Mouse (Mus musculus): ENCODE data around the gene Cfap77. TPM values are rescaled to one million over a fixed set of nuclear protein-coding genes. Genes with fewer than 3 reads are reported as not detected.
A peak's percentile ranks its signal among the peaks of the same experiment; 100 is the strongest.

The Cfap77 gene
- total and polyA plus RNA-seq, 2 experiments from 2014 or later, result 1.3 to 3.3 TPM

DNA sequence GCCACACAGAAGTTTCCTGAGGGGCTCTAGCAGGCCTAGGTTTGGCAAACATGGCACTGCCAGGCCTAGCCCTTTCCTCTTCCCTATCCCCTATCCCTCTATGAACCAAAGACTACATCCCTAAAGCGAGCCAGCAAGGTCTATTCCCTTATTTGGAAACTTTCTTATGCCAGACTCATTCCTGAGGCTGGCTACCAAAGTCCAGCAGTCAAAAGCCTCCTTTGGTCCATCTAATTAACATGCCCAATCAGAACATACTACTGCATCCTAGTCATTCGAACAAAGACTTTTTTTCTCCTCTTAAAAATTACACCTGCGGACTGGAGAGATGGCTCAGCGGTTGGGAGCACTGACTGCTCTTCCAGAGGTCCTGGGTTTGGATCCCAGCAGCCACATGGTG is 22.9 kb downstream of the Cfap77 start:
- H3K9ac ChIP-seq (replicated peaks; ENCODE audit: low read length, poor library complexity, severe bottlenecking), result no peak overlapping the region
- H3K27me3 ChIP-seq (ENCODE audit: insufficient read depth, low read length), result no peaks in the 10 kb centered on the region
- H3K36me3 ChIP-seq (ENCODE audit: insufficient read depth, low read length), result no peaks in the 10 kb centered on the region
- no peak overlapping the region for H3K4me3 ChIP-seq (ENCODE audit: low read depth, low read length)
- DNase-seq (ENCODE audit: low spot score), result no peak
- TF ChIP-seq CTCF (IDR thresholded peaks at IDR 0.05), result no peak
- no peak for ATAC-seq (ENCODE audit: low FRiP score)
- no peaks in the 10 kb centered on the region for H3K4me1 ChIP-seq (ENCODE audit: insufficient read depth, low read length)
- no peak overlapping the region for H3K27ac ChIP-seq (ENCODE audit: low read depth, low read length)
- H3K4me2 ChIP-seq (ENCODE audit: low read depth, low read length, poor library complexity, severe bottlenecking), result no peak overlapping the region
- H3K9me3 ChIP-seq (ENCODE audit: low read length), result no peaks in the 10 kb centered on the region
- 87% methylated on average over 4 of the region's 4 CpGs for WGBS

DNA sequence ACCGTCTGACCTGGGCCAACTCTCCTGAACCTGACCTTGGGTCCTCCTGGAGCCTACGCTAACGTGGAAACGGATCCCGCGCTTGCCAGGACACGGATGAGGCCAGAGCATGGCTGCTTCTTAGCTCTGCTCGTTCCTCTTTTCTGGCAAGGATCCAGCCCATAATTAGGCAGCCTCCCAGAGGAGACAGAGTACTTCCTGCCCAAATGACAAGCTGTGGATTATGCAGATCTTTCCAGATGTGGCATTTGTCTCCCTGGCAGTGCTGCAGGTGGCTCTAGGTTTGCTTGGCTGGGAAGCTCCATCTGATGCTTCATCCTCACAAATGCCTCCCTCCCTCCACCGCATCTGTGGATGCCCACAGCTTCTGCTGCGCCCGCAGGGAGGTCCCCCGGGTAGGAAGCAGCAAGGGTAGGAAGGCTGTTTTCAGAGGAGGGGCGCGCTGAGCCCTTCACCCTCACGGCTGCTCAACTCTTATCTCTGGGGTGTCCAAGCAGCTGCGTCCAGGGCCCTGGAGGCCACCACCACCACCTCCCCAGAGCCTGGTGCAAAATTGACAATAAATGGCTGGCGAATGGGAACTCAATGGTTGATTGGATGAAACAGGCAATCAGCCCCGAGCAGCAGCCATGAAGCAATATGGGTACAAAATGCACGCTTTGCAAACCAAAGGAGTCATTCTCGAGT is 24.7 kb downstream of the Cfap77 start:
- no peak overlapping the region; the same call in 1 of the 2 replicates for H3K27ac ChIP-seq (ENCODE audit: low read depth, low read length)
- no peaks in the 10 kb centered on the region for H3K27me3 ChIP-seq (ENCODE audit: insufficient read depth, low read length)
- no peak for TF ChIP-seq CTCF (IDR thresholded peaks at IDR 0.05)
- peak overlapping the region; percentile 20; the same call in 1 of the 2 replicates for H3K4me2 ChIP-seq (ENCODE audit: low read depth, low read length, poor library complexity, severe bottlenecking)
- H3K9ac ChIP-seq (replicated peaks; ENCODE audit: low read length, poor library complexity, severe bottlenecking), result no peak overlapping the region
- DNase-seq (ENCODE audit: low spot score), result peak; percentile 78
- H3K9me3 ChIP-seq (ENCODE audit: low read length), result no peaks in the 10 kb centered on the region
- H3K36me3 ChIP-seq (ENCODE audit: insufficient read depth, low read length), result no peaks in the 10 kb centered on the region
- H3K4me1 ChIP-seq (ENCODE audit: insufficient read depth, low read length), result no peaks in the 10 kb centered on the region
- no peak overlapping the region for H3K4me3 ChIP-seq (ENCODE audit: low read depth, low read length)
- ATAC-seq (ENCODE audit: low FRiP score), result peak; percentile 31; the same call in 1 of the 2 replicates
- 33% methylated on average over 20 of the region's 20 CpGs for WGBS

DNA sequence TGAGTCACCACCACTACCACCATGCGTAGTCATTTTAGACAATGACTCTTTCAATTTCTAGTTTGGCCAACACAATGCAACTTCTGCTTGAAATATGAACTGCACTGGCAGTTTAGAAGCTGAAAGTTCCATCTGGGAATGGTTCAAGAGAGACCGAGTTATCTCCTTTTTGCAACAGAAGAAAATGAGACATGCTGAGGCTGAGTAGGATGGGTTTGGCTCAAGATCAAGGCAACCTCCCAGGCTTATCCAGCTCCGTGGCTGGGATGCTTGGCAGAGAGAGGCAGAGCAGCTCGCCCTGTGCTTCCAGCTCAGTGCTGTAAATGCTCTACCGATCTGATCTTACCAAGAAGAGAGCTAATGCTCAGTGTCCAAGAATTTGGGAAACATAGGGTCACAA is 29.6 kb downstream of the Cfap77 start:
- TF ChIP-seq CTCF (IDR thresholded peaks at IDR 0.05), result no peak
- WGBS, result 73% methylated on average over 5 of the region's 5 CpGs
- ATAC-seq (ENCODE audit: low FRiP score), result no peak

DNA sequence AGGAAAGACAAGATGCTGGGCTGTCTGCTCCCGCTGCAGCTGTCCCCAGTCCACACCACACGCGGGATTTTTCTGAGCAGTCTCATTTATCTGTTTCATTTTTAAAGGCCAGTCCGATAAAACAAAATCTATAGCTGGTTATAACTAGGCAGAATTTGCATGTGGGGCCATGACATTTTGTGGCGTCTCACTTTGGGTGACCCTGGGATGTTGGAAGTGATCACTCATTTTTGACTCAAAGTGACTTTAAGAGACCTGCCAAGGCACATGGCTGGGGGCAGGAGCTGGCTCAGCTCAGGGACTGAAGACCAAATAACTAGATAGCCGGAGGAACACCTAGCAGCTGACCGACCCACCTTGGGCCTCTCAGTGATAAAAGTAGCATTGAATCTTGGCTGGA is 31.9 kb downstream of the Cfap77 start:
- Histone ChIP-seq H3K9me3 (ENCODE audit: low read length) (no peaks in the 10 kb centered on the region), H3K9ac (replicated peaks; ENCODE audit: low read length, poor library complexity, severe bottlenecking) (no peak overlapping the region), H3K36me3 (ENCODE audit: insufficient read depth, low read length) (no peaks in the 10 kb centered on the region), H3K4me3 (ENCODE audit: low read depth, low read length) (no peak overlapping the region), H3K27ac (ENCODE audit: low read depth, low read length) (no peak overlapping the region), H3K4me1 (ENCODE audit: insufficient read depth, low read length) (no peaks in the 10 kb centered on the region), H3K27me3 (ENCODE audit: insufficient read depth, low read length) (no peaks in the 10 kb centered on the region), H3K4me2 (ENCODE audit: low read depth, low read length, poor library complexity, severe bottlenecking) (no peak overlapping the region)
- ATAC-seq (ENCODE audit: low FRiP score), result no peak
- TF ChIP-seq CTCF (IDR thresholded peaks at IDR 0.05), result no peak
- no peak for DNase-seq (ENCODE audit: low spot score)
- 89% methylated on average over 7 of the region's 7 CpGs for WGBS

More for the DNA sequence above, 29.6 kb downstream of the Cfap77 start:
- Histone ChIP-seq H3K4me2 (ENCODE audit: low read depth, low read length, poor library complexity, severe bottlenecking) (no peak overlapping the region), H3K36me3 (ENCODE audit: insufficient read depth, low read length) (no peaks in the 10 kb centered on the region), H3K9ac (replicated peaks; ENCODE audit: low read length, poor library complexity, severe bottlenecking) (no peak overlapping the region), H3K4me1 (ENCODE audit: insufficient read depth, low read length) (no peaks in the 10 kb centered on the region), H3K4me3 (ENCODE audit: low read depth, low read length) (no peak overlapping the region), H3K27me3 (ENCODE audit: insufficient read depth, low read length) (no peaks in the 10 kb centered on the region), H3K9me3 (ENCODE audit: low read length) (no peaks in the 10 kb centered on the region), H3K27ac (ENCODE audit: low read depth, low read length) (no peak overlapping the region)
- no peak for DNase-seq (ENCODE audit: low spot score)

DNA sequence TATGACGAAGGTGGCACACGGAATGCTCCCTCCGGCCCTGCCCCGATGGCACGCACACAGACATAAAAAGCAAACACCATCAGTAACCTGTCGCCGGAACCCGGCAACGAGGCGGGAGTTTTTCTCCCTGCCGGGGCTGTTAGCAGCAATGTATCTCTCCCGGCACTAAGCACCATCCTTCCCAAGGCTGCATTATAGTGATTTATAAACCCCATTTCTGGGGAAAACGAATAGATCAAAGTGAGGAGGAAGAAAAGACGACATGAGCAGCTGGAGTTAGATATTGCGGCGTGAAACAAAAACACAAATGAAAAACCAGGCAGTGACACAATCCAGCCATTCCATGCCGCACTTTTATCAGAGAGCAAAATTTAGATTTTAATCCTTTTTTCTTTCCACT is 33.8 kb downstream of the Cfap77 start:
- H3K27ac ChIP-seq (ENCODE audit: low read depth, low read length), result no peak overlapping the region; the same call in 1 of the 2 replicates
- 42% methylated on average over 17 of the region's 17 CpGs for WGBS
- H3K27me3 ChIP-seq (ENCODE audit: insufficient read depth, low read length), result no peaks in the 10 kb centered on the region
- H3K9ac ChIP-seq (replicated peaks; ENCODE audit: low read length, poor library complexity, severe bottlenecking), result no peak overlapping the region
- H3K4me2 ChIP-seq (ENCODE audit: low read depth, low read length, poor library complexity, severe bottlenecking), result 0 out of 2 replicates have a peak overlapping the region, but pooled peaks have one; percentile 22
- ATAC-seq (ENCODE audit: low FRiP score) (no peak), DNase-seq (ENCODE audit: low spot score) (peak; percentile 19)
- no peak overlapping the region for H3K4me3 ChIP-seq (ENCODE audit: low read depth, low read length)
- TF ChIP-seq CTCF (IDR thresholded peaks at IDR 0.05), result no peak
- no peaks in the 10 kb centered on the region for H3K9me3 ChIP-seq (ENCODE audit: low read length)
- peaks cover 7% of the 10 kb centered on the region; the same call in 1 of the 2 replicates for H3K4me1 ChIP-seq (ENCODE audit: insufficient read depth, low read length)
- no peaks in the 10 kb centered on the region for H3K36me3 ChIP-seq (ENCODE audit: insufficient read depth, low read length)

DNA sequence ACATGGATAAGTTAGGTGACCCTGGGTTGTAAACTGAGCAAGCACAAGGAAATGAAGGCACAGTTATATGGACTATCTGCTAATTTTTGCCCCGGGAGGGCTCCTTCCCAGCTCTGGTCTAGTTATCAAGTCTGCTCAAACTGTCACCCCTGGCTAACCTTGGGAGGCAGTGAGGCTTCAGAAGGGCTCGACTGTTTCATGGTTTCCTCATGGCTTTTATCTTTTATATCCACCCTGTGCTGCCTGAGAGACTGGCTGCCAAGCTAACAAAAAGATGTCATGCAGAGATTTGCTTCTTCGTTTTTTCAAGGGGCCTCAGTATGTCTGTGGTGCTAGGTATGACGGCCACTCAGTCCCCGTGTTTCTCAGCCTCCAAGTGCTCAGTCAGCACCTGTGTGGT is 36.2 kb downstream of the Cfap77 start:
- DNase-seq (ENCODE audit: low spot score) (no peak), ATAC-seq (ENCODE audit: low FRiP score) (no peak)
- no peaks in the 10 kb centered on the region for H3K36me3 ChIP-seq (ENCODE audit: insufficient read depth, low read length)
- H3K9ac ChIP-seq (replicated peaks; ENCODE audit: low read length, poor library complexity, severe bottlenecking), result no peak overlapping the region
- no peaks in the 10 kb centered on the region for H3K9me3 ChIP-seq (ENCODE audit: low read length)
- 40% methylated on average over 5 of the region's 5 CpGs for WGBS
- H3K27me3 ChIP-seq (ENCODE audit: insufficient read depth, low read length), result no peaks in the 10 kb centered on the region
- TF ChIP-seq CTCF (IDR thresholded peaks at IDR 0.05), result no peak
- no peak overlapping the region for H3K4me2 ChIP-seq (ENCODE audit: low read depth, low read length, poor library complexity, severe bottlenecking)
- no peak overlapping the region for H3K27ac ChIP-seq (ENCODE audit: low read depth, low read length)
- peaks cover 7% of the 10 kb centered on the region; the same call in 1 of the 2 replicates for H3K4me1 ChIP-seq (ENCODE audit: insufficient read depth, low read length)
- H3K4me3 ChIP-seq (ENCODE audit: low read depth, low read length), result no peak overlapping the region
